Mouse (Mus musculus) stomach, postnatal 0 days (tissue): ENCODE results near the gene Arhgap42.

Experiments used
- CTCF ChIP-seq: IDR thresholded peaks from 2 replicates; pipeline ENCODE4 v1.5.1; 2016; ENCODE audit warnings: antibody characterized with exemption, low read depth, mild to moderate bottlenecking, moderate library complexity
- EP300 ChIP-seq: optimal IDR thresholded peaks from 2 replicates; pipeline ENCODE3; 2016; ENCODE audit warnings: antibody characterized with exemption

GRCm38 (mm10) chr9:9114266-9114665 lies 124.6 kb downstream of the Arhgap42 start:
- TF ChIP-seq CTCF = no peak
- TF ChIP-seq EP300 = no peak
